Mouse (Mus musculus): Measurements from ENCODE around the gene Gm10570.

Gene Gm10570

DNA sequence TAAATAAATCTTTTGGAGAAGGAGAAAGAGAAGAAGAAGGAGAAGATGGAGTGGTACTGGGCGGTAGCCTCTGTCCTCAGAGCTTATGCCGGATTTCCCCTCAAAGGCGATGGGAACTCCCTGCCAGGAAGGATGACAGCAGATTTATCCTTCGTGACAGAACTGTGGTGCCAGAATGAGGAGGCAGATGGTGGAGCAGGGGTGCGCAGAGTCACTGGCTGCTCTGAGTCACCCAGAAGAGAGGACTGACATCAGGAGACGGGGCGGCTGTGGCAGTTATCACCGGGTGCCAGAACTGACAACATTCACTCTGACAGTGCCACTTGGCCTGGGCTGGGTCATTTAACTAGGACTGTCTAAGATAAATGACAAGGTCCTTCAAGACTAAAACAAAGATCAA lies 38.4 kb downstream of the Gm10570 start:
- peak; percentile 7 for DNase-seq (ENCODE audit: low spot score)

DNA sequence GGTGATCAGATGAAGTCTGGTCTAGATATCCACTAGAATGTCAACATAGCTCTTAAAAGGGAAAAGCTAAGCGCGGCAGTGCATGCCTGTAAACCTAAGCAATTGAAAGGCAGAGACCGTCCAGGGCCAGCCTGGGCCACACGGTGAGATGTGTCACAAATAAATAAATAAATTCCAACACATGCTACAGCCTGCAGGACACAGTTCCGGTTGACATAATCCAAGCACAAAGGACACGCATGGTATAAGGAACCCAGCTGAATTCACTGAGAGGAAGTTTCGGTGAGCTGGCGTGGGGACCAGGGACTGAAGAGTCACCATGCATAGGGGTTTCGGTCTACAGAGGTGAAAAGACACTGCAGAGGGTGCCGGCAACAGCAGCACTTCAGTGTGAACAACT lies 39.7 kb downstream of the Gm10570 start:
- DNase-seq (ENCODE audit: low spot score), result no peak

DNA sequence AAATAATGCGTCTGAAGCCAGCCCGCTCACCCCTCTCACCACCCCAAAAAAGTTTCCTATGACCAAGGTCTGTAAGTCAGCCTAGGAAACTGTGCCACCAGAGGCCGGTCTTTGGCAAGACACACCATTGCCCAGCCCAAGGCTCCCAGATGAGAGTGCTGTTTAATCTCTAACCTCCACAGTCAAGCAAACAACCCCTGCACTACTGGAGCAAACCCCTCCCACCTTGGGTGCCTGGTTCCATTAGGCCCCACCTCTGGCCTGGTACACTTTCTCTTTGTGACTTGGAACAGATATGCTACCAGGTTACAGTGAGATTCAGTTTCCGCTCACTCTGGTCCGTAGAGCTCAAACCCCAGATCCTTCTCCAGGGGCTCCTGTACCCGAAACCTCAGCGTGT lies 41.4 kb downstream of the Gm10570 start:
- no peak for DNase-seq (ENCODE audit: low spot score)

DNA sequence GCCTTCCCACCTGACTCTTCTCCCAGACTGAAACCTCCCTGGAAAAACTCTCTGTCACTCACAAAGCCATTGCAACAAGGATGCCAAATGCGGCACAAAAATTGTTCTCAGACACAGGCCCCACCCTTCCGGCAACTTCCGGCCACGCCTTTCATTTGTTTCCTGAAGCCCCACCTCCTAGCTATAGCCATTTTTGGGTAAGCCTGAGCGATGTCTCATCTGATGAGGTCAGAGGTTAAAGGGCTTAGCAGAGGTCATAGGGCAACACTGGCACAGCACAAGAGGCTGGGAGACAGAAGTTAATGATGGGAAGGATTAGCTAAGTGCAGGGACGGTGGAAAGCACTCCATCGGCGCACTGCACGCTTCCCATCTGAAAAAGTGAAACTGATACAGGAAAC lies 41.9 kb downstream of the Gm10570 start:
- no peak for DNase-seq (ENCODE audit: low spot score)

DNA sequence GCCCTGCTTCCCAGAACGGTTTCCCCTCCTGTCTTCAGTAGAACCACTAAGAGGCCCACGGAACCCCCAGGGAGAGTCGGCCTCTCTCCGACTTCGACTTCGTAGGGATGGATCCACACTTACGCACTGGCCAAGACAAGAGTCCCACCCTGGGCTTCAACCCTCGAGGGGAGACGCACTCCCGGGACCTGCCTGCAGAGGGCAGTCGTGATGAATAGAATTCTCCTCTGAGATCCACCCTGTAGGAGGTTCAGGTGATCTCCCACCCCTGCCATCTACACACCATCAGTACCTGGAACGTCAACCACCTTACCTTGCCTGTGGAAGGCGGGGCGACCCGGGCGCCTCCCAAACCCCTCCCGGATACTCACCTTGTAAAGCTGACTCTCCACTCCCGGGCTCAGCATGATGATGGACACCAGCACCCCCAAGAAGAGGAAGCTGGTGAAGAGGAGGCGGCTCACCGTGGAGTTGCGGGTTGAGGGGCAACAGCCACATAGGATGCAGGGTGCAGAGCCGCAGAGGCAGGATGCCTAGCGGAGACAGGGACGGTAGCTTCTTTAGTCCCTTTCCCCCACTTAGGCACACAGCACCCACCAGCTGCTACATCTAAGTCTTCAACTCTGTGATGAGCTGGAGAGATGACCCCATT lies 43.6 kb downstream of the Gm10570 start:
- DNase-seq (ENCODE audit: low spot score), result peak; percentile 83

DNA sequence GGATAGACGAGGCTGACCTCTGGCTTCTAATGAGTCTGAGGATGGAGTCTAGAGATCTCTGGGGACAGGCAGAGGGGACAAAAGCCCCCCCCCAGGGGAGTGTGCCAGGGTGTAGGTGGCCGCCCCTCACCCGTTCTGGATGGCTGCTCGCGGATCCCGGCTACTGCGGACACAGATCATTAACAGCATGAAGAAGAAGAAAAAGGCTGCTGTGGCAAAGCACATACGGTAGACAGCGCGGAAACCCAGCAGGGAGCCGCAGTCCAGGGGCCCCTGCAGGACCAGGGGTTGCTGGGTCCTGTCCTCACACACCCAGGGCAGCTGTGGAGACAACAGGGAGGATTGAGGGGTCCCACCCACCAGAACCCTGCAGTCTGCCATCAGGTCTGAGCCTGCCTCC lies 44.3 kb downstream of the Gm10570 start:
- DNase-seq (ENCODE audit: low spot score), result no peak

DNA sequence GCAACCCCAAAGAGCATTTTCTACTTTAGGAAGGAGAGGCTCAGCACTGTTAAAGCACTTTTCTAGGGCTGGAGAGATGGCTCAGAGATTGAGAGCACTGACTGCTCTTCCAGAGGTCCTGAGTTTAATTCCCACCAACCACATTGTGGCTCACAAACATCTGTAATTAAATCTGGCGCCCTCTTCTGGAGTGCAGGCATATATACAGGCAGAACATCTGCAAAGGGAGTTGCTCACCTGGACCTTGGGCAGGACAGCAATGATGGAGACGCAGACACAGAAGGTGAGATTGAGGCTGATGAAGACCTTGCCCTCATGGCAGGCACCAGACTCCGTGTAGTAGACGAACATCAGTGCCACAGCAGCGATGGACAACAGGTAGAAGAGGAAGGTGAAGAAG lies 48.1 kb downstream of the Gm10570 start:
- DNase-seq (ENCODE audit: low spot score), result no peak

Measured in retina, embryonic 14.5 days (tissue).